Mouse (Mus musculus): ENCODE measurements around the gene Keg1. TPM values are rescaled to one million over a fixed set of nuclear protein-coding genes. Genes with fewer than 3 reads are reported as not detected.
"Not testable (repeated sequence)": the region's sequence is repeated elsewhere in the genome, so short reads cannot be mapped to it uniquely, and the experiment has no call there.

Keg1 gene
- polyA plus RNA-seq, 1 experiment from 2014 or later: 29.0 TPM

DNA sequence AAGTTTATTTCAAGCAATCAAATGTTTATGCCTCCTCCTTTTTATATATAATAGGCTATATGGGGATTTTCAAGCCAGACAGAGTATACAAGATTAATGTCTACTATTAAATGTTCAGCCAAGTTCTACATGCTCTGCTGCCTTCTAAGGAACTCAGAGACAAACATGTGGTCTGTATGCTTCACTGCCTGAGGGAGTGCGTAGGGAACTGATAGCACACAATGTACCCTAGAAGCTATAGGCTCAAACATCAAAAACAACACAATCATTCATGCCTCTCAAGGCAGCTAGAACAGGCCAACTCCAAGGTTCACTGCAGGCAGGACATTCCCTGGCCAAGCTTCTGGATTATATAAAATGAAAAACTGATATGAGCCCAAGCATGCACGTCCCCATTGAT is 12.9 kb downstream of the Keg1 start:
- no peaks in the 10 kb centered on the region for H3K4me1 ChIP-seq (ENCODE audit: control insufficient read depth, insufficient read depth, low read length)
- no peaks in the 10 kb centered on the region for H3K36me3 ChIP-seq (ENCODE audit: control insufficient read depth, insufficient read depth, low read length)
- H3K4me3 ChIP-seq (ENCODE audit: low read length): no peak overlapping the region
- no peak overlapping the region for H3K4me2 ChIP-seq (replicated peaks; ENCODE audit: low read depth, low read length)
- peak; percentile 77; the same call in 1 of the 2 replicates for ATAC-seq (ENCODE audit: low FRiP score, low TSS enrichment)
- H3K27ac ChIP-seq (ENCODE audit: low read depth, low read length): no peak overlapping the region
- no peak overlapping the region for H3K9ac ChIP-seq (ENCODE audit: low read depth, low read length)
- H3K9me3 ChIP-seq (ENCODE audit: control insufficient read depth, low read length): no peaks in the 10 kb centered on the region
- 42% methylated on average over 2 of the region's 2 CpGs for WGBS
- no peaks in the 10 kb centered on the region for H3K27me3 ChIP-seq (ENCODE audit: control insufficient read depth, insufficient read depth, low read length)

DNA sequence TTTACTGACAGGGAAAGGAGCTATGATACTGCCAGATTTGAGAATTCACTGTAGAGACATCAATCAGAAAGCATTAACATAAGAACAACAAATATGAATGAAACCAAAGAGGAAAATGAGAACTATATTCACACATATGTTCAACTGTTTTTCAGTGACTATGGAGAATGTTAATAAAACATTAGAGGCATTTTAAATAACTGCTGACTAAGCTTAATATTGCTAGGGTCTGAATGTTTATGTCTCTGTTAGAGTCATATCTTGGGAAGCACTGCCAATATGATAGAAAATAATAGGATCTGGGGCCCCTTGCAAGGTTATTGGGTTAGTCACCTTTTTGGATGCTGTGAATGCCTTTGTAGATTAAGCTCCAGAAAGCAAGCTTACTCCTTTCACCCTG is 13.4 kb downstream of the Keg1 start:
- no peak overlapping the region for H3K4me3 ChIP-seq (ENCODE audit: low read length)
- H3K27ac ChIP-seq (ENCODE audit: low read depth, low read length): no peak overlapping the region
- ATAC-seq (ENCODE audit: low FRiP score, low TSS enrichment): no peak
- H3K9me3 ChIP-seq (ENCODE audit: control insufficient read depth, low read length): no peaks in the 10 kb centered on the region
- H3K27me3 ChIP-seq (ENCODE audit: control insufficient read depth, insufficient read depth, low read length): no peaks in the 10 kb centered on the region
- H3K4me2 ChIP-seq (replicated peaks; ENCODE audit: low read depth, low read length): no peak overlapping the region
- no peak overlapping the region for H3K9ac ChIP-seq (ENCODE audit: low read depth, low read length)
- no peaks in the 10 kb centered on the region for H3K4me1 ChIP-seq (ENCODE audit: control insufficient read depth, insufficient read depth, low read length)
- H3K36me3 ChIP-seq (ENCODE audit: control insufficient read depth, insufficient read depth, low read length): no peaks in the 10 kb centered on the region

DNA sequence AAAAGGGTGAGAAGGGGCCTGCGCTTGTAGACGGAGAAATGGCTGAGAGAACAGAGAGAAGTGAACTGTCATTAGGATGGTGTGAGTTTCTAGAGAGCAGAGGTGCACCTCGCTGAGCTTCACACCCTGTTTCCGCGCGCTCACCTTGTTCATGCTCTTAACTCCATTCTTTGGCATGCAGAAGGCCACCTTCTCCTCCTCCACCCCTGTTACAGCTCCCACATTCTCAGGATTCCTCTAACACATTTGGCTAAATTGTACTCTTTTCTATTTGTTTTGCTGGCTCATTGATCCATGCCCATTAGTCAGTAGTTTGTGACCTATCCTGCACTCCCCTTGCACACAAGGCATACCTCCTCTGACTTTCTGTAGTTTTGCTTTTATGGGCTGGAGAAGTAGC is 23.6 kb downstream of the Keg1 start:
- Histone ChIP-seq H3K4me1 (ENCODE audit: control insufficient read depth, insufficient read depth, low read length) (no peaks in the 10 kb centered on the region), H3K4me2 (replicated peaks; ENCODE audit: low read depth, low read length) (no peak overlapping the region), H3K36me3 (ENCODE audit: control insufficient read depth, insufficient read depth, low read length) (no peaks in the 10 kb centered on the region), H3K4me3 (ENCODE audit: low read length) (no peak overlapping the region), H3K9me3 (ENCODE audit: control insufficient read depth, low read length) (no peaks in the 10 kb centered on the region), H3K9ac (ENCODE audit: low read depth, low read length) (no peak overlapping the region), H3K27me3 (ENCODE audit: control insufficient read depth, insufficient read depth, low read length) (no peaks in the 10 kb centered on the region), H3K27ac (ENCODE audit: low read depth, low read length) (no peak overlapping the region)
- WGBS: 59% methylated on average over 6 of the region's 6 CpGs
- ATAC-seq (ENCODE audit: low FRiP score, low TSS enrichment): no peak

DNA sequence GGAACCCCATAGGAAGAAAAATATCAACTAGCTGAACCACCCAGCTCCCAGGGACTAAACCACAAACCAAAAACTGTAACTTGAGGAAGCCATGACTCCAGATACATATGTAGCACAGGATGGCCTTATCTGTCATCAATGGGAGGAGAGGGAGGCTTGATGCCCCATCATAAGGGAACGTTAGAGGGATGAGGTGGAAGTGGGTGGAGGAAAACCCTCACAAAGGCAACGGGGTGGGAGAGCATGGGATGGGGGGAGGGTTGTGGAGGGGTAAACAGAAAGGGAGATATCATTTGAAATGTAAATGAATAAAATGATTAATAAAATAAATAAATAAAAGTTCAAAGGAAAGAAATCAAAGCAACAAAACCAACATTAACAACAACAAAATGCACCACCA is 24.9 kb downstream of the Keg1 start:
- H3K9me3 ChIP-seq (ENCODE audit: control insufficient read depth, low read length): no peaks in the 10 kb centered on the region
- no peak overlapping the region for H3K27ac ChIP-seq (ENCODE audit: low read depth, low read length)
- 69% methylated on average over 2 of the region's 2 CpGs for WGBS

DNA sequence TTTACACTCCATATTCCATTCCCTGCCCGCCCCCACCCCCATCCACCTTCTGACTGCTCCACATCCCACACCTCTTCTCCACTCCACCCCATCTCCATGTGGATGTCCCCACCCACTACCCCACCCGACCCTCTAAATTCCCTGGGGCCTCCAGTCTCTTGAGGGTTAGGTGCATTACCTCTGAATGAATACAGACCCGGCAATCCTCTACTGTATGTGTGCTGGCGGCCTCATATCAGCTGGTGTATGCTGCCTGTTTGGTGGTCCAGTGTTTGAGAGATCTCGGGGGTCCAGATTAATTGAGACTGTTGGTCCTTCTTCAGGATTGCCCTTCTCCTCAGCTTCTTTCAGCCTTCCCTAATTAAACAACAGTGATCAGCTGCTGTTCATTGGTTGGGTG is 25.3 kb downstream of the Keg1 start:
- H3K9ac ChIP-seq (ENCODE audit: low read depth, low read length); H3K4me1 ChIP-seq (ENCODE audit: control insufficient read depth, insufficient read depth, low read length); H3K27me3 ChIP-seq (ENCODE audit: control insufficient read depth, insufficient read depth, low read length); H3K4me3 ChIP-seq (ENCODE audit: low read length); H3K4me2 ChIP-seq (replicated peaks; ENCODE audit: low read depth, low read length); H3K36me3 ChIP-seq (ENCODE audit: control insufficient read depth, insufficient read depth, low read length); H3K27ac ChIP-seq (ENCODE audit: low read depth, low read length); H3K9me3 ChIP-seq (ENCODE audit: control insufficient read depth, low read length); ATAC-seq (ENCODE audit: low FRiP score, low TSS enrichment): not testable (repeated sequence)
- 87% methylated on average over 5 of the region's 5 CpGs for WGBS

More for the DNA sequence above, 24.9 kb downstream of the Keg1 start:
- H3K9ac ChIP-seq (ENCODE audit: low read depth, low read length): no peak overlapping the region
- no peaks in the 10 kb centered on the region for H3K36me3 ChIP-seq (ENCODE audit: control insufficient read depth, insufficient read depth, low read length)
- no peaks in the 10 kb centered on the region for H3K27me3 ChIP-seq (ENCODE audit: control insufficient read depth, insufficient read depth, low read length)
- H3K4me1 ChIP-seq (ENCODE audit: control insufficient read depth, insufficient read depth, low read length): no peaks in the 10 kb centered on the region
- no peak overlapping the region for H3K4me2 ChIP-seq (replicated peaks; ENCODE audit: low read depth, low read length)
- ATAC-seq (ENCODE audit: low FRiP score, low TSS enrichment): no peak
- no peak overlapping the region for H3K4me3 ChIP-seq (ENCODE audit: low read length)

DNA sequence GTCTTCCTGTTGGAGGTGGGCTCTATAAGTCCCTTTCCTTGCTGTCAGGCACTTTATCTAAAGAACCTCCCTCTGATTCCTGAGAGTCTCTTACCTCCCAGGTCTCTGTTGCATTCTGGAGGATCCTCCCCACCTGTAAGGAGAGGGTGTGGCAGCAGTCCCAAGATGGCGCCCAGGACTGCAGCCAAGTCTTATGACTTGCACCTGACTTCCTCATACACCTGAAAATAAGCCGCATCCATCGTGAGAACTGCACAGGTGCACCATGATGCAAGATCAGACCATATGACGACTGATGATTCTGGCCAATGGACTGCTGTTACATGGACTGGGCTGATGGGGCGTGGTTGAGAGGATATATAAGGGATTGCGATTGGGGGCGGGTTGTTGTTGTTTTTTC is 26.0 kb downstream of the Keg1 start:
- not testable (repeated sequence) for H3K27me3 ChIP-seq (ENCODE audit: control insufficient read depth, insufficient read depth, low read length); H3K9ac ChIP-seq (ENCODE audit: low read depth, low read length); ATAC-seq (ENCODE audit: low FRiP score, low TSS enrichment); H3K36me3 ChIP-seq (ENCODE audit: control insufficient read depth, insufficient read depth, low read length); H3K27ac ChIP-seq (ENCODE audit: low read depth, low read length); H3K9me3 ChIP-seq (ENCODE audit: control insufficient read depth, low read length); H3K4me2 ChIP-seq (replicated peaks; ENCODE audit: low read depth, low read length); H3K4me1 ChIP-seq (ENCODE audit: control insufficient read depth, insufficient read depth, low read length); H3K4me3 ChIP-seq (ENCODE audit: low read length)
- WGBS: 87% methylated on average over 7 of the region's 7 CpGs

DNA sequence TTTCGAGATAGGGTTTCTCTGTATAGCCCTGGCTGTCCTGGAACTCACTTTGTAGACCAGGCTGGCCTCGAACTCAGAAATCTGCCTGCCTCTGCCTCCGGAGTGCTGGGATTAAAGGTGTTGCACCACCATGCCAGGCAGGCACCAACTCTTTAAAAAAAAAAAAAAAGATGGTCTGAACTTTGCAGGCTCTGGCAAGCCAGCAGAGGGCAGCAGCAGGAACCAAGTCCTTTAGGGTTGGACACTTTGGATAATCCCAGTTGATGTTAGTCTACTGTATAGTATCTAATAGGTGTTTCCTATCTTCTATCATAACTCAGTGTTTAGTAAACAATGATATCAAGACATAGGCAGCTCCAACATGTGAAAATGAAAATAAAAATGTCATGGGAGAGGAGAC is 26.7 kb downstream of the Keg1 start:
- 75% methylated on average over 2 of the region's 3 CpGs for WGBS
- Histone ChIP-seq H3K4me1 (ENCODE audit: control insufficient read depth, insufficient read depth, low read length) (no peaks in the 10 kb centered on the region), H3K27me3 (ENCODE audit: control insufficient read depth, insufficient read depth, low read length) (no peaks in the 10 kb centered on the region), H3K4me3 (ENCODE audit: low read length) (no peak overlapping the region), H3K9ac (ENCODE audit: low read depth, low read length) (no peak overlapping the region), H3K9me3 (ENCODE audit: control insufficient read depth, low read length) (no peaks in the 10 kb centered on the region), H3K4me2 (replicated peaks; ENCODE audit: low read depth, low read length) (no peak overlapping the region), H3K36me3 (ENCODE audit: control insufficient read depth, insufficient read depth, low read length) (no peaks in the 10 kb centered on the region), H3K27ac (ENCODE audit: low read depth, low read length) (no peak overlapping the region)
- no peak for ATAC-seq (ENCODE audit: low FRiP score, low TSS enrichment)

DNA sequence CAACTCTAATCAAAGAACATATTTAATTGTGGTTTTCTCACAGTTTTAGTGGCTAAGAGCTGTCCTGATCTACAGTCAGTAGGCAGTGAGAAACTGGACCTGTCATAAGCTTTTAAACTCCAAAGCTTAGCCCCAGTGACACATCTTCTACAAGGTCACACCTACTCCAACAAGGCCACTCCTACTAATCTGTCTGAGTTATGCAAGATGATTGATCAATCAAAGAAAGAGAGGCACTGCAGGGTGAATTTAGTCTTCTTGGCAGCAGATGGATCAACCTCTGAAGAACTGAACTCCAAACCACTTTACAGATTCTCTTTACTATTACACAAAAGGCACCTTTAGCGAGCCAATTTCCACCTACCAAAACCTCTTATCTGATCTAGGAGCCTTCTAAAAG is 30.3 kb downstream of the Keg1 start:
- H3K36me3 ChIP-seq (ENCODE audit: control insufficient read depth, insufficient read depth, low read length): no peaks in the 10 kb centered on the region
- no peak overlapping the region for H3K4me3 ChIP-seq (ENCODE audit: low read length)
- WGBS: 71% methylated on average over 1 of the region's 1 CpGs
- H3K27me3 ChIP-seq (ENCODE audit: control insufficient read depth, insufficient read depth, low read length): no peaks in the 10 kb centered on the region
- ATAC-seq (ENCODE audit: low FRiP score, low TSS enrichment): no peak
- no peaks in the 10 kb centered on the region for H3K4me1 ChIP-seq (ENCODE audit: control insufficient read depth, insufficient read depth, low read length)
- no peak overlapping the region for H3K27ac ChIP-seq (ENCODE audit: low read depth, low read length)
- no peaks in the 10 kb centered on the region for H3K9me3 ChIP-seq (ENCODE audit: control insufficient read depth, low read length)
- H3K4me2 ChIP-seq (replicated peaks; ENCODE audit: low read depth, low read length): no peak overlapping the region
- H3K9ac ChIP-seq (ENCODE audit: low read depth, low read length): no peak overlapping the region

DNA sequence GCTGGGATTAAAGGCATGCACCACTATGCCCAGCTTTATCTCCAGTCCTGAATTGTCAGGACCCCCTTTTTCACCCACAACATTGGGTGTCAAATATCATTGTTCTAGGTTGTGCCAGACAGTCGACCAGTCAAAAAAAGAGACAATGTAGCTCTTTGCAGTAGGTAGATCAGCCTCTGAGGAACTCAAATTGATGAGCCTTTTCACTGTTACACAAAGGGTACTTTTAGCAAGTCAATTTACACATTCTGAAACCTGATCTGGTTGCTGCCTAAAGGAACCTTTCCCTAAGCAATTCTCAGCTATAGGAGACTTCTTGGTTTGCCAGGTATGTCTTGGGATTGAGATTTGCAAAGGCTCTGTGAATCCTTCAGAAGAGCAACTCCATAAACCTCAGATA is 35.5 kb downstream of the Keg1 start:
- Histone ChIP-seq H3K36me3 (ENCODE audit: control insufficient read depth, insufficient read depth, low read length) (no peaks in the 10 kb centered on the region), H3K9ac (ENCODE audit: low read depth, low read length) (no peak overlapping the region), H3K27me3 (ENCODE audit: control insufficient read depth, insufficient read depth, low read length) (no peaks in the 10 kb centered on the region), H3K27ac (ENCODE audit: low read depth, low read length) (no peak overlapping the region), H3K4me1 (ENCODE audit: control insufficient read depth, insufficient read depth, low read length) (no peaks in the 10 kb centered on the region), H3K4me2 (replicated peaks; ENCODE audit: low read depth, low read length) (no peak overlapping the region), H3K9me3 (ENCODE audit: control insufficient read depth, low read length) (no peaks in the 10 kb centered on the region), H3K4me3 (ENCODE audit: low read length) (no peak overlapping the region)
- WGBS: 56% methylated on average over 1 of the region's 1 CpGs
- no peak for ATAC-seq (ENCODE audit: low FRiP score, low TSS enrichment)

DNA sequence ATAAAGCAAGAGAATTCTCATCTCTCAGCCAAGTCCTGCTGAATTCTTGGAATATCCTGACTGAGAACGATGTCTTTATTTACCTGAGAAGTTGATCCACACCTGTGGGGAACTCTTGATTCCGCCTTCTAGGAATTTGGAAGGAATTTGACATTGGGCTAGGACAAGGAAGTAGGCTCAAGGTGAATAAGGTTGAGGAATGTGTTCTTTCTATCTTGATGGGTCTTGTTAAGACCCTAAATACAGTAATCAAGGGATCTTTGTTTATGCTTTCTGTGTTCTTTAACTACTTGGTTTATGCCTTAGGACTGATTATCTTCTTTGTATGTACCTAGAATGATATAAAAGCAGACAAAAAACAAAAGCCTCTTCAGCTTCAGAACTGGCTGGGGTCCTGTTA is 36.4 kb downstream of the Keg1 start:
- H3K36me3 ChIP-seq (ENCODE audit: control insufficient read depth, insufficient read depth, low read length): no peaks in the 10 kb centered on the region
- WGBS: 91% methylated on average over 2 of the region's 2 CpGs
- ATAC-seq (ENCODE audit: low FRiP score, low TSS enrichment): no peak

More for the DNA sequence above, 36.4 kb downstream of the Keg1 start:
- H3K27me3 ChIP-seq (ENCODE audit: control insufficient read depth, insufficient read depth, low read length): no peaks in the 10 kb centered on the region
- H3K9me3 ChIP-seq (ENCODE audit: control insufficient read depth, low read length): no peaks in the 10 kb centered on the region
- no peak overlapping the region for H3K27ac ChIP-seq (ENCODE audit: low read depth, low read length)
- H3K9ac ChIP-seq (ENCODE audit: low read depth, low read length): no peak overlapping the region
- H3K4me2 ChIP-seq (replicated peaks; ENCODE audit: low read depth, low read length): no peak overlapping the region
- no peak overlapping the region for H3K4me3 ChIP-seq (ENCODE audit: low read length)
- no peaks in the 10 kb centered on the region for H3K4me1 ChIP-seq (ENCODE audit: control insufficient read depth, insufficient read depth, low read length)

Measured in kidney, embryonic 14.5 days (tissue).